Mouse (Mus musculus) left cerebral cortex, adult 9 months (tissue): ENCODE measurements around the gene Sprr2h.

ENCODE experiments used
- DNase-seq, 2 experiments: peaks; one replicate each; pipeline ENCODE4 v3.0.0; 2022; ENCODE audit warnings: low spot score in 2 of 2

Gene Sprr2h

GRCm38 (mm10) chr3:92385385-92385784 is at the start of gene Sprr2h:
TSS of gene Sprr2h (plus strand) at chr3:92385685.
- no peak for DNase-seq

DNA sequence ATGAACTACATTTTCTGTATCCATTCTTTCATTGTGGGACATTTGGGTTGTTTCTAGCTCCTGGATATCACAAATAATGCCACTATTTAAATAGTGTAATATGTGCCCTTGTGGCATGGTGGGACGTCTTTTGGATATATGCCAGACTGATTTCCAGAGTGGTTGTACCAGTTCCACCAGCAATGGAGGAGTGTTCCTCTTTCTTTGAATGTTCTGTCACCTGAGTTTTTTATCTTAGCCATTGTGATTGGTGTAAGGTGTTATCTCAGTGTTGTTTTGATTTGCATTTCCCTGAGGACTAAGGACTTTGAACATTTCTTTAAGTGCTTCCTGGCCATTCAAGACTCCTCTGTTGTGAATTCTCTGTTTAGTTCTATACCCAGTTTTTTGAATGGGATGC is 49.2 kb upstream of the Sprr2h start:
- DNase-seq, result no peak

DNA sequence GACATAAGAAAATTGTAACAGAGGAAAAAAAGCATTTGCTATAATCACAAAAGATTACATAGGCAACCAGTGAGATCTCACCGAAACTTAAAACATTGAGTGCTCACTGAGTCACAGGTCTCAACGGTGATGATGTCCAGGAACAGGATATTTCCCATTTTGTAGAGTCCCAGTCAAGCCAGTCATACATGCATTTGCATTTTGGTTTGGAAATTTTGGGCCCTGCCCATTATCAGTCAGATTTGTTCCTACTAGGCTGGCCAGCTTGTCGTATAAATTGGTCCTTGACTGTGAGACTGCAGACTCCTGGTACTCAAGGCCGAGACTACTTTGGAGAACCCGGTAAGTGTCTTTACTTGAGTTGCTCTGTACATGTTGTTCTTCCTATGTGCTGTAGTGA is 46.6 kb upstream of the Sprr2h start, which contains the start of gene Sprr2d:
TSS of gene Sprr2d (plus strand) at position 301 of the 400 bp plus-strand sequence.
- DNase-seq, result no peak

DNA sequence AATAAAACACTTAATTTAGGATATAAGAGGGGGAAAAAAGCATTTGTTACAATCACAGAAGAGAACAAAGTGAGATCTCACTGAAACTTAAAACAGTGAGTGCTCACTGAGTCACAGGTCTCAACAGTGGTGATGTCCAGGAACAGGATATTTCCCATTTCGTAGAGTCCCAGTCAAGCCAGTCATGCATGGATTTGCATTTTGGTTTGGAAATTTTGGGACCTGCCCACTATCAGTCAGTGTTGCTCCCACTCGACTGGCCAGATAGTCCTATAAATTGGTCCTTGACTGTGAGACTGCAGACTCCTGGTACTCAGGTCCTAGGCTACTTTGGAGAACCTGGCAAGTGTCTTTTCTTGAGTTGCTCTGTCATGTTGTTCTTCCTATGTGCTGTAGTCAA is 33.6 kb upstream of the Sprr2h start, which contains the start of gene Sprr2e:
TSS of gene Sprr2e (plus strand) at position 301 of the 400 bp plus-strand sequence.
- DNase-seq, result no peak

DNA sequence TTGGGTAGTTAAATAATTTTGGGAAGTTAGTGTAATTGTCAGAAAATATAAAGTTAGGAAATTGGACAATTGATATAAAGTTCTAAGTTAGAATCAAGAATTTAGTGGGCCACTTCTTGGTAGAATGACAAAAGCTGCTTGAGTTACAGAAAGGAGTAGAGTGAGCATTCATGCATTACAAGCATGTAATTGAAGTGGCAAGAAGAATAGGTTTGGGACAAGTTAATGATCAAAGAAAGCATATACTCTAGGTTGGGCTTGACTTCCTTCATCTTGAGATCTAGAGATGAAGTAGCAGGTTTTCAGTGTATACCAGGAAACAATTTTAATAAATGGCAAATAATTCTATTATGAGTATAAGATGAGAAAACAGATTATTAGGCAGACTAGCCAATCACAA is 23.9 kb upstream of the Sprr2h start:
- no peak for DNase-seq

GRCm38 (mm10) chr3:92364887-92365286 is 20.6 kb upstream of the Sprr2h start, which contains the start of gene Sprr2f:
TSS of gene Sprr2f (plus strand) at chr3:92365187.
- DNase-seq, result no peak

- DNase-seq, result no peak
Measured at GRCm38 (mm10) chr3:92373613-92374012, 11.9 kb upstream of the Sprr2h start.

GRCm38 (mm10) chr3:92394301-92394700 is 8.8 kb downstream of the Sprr2h start:
- no peak for DNase-seq

GRCm38 (mm10) chr3:92407691-92408090 is 22.2 kb downstream of the Sprr2h start, which contains the start of gene Sprr2i:
TSS of gene Sprr2i (plus strand) at chr3:92407991.
- no peak for DNase-seq

DNA sequence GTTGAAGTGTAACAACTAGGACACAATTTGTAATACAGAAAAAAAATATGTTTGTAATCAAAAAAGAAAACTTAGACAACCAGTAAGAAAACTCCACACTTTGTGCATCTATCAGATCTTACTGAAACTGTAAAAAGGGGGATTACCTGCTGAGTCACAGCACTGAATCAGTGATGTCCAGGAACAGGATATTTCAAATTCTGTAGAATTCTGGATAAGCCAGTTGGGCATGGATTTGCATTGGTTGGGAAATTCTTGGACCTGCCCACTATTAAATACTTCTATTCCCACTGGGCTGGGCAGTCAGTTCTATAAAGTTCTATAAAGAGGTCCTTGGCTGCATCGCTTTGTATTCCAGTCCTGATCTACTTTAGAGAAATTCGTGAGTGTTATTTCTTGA is 32.3 kb downstream of the Sprr2h start, which contains the start of gene Sprr2j-ps:
TSS of gene Sprr2j-ps (plus strand) at position 301 of the 400 bp plus-strand sequence.
- no peak for DNase-seq

DNA sequence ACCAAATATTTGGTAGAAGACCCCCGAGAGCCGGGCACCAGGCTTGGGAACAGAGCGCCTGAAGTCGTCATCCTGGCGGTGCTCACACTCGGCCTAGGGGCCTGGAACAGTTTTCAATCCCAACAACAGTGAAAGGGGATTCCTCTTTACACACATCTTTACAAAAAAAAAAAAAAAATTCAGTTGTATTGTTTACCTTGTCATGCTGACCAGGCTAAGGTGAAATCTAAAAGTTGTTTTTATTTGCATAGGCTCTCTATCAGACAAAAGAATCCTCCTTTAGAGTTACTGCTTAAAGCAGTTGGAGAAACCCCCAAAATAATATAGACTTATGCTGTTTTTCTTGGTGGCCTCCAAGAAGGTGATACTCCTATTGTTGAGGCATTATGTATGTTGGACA is 43.8 kb downstream of the Sprr2h start, which contains the start of gene Gm9774:
TSS of gene Gm9774 (minus strand) at position 101 of the 400 bp plus-strand sequence.
- no peak for DNase-seq

- no peak for DNase-seq
Measured at GRCm38 (mm10) chr3:92432282-92432681, 46.8 kb downstream of the Sprr2h start, which contains the start of gene Sprr2k. TSS of gene Sprr2k (plus strand) at chr3:92432582.
